Mouse (Mus musculus) left cerebral cortex, adult 11 months (tissue): ENCODE measurements around the gene Gm3409.
"Not testable (repeated sequence)": the region's sequence is repeated elsewhere in the genome, so short reads cannot be mapped to it uniquely, and the experiment has no call there.

Experiments used
- DNase-seq: peaks from one replicate; pipeline ENCODE4 v3.0.0; 2022; ENCODE audit warnings: low spot score

Gm3409 gene

DNA sequence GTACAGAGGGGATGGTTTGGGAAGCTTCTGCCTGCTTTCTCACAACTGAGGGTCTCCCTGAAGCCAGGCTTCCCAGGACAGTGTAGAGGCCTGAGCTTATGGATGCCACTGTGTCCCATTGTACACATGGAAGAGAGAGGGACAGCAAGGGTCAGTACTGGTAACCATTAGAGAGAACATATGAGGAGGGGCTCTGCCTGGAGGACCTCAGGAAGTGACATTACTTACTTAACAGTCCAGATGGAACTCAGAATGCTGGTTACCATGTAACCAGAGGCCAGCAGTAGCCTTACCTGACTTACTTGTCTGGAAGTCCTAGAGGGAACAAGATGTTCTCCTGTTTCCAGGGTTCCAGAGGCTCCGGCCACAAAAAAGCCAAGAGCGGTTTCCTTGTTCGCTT lies at the start of gene Gm3409:
Gene Gm3409 (plus strand): TSS at position 301 of the 400 bp plus-strand sequence.
- DNase-seq: not testable (repeated sequence)

- not testable (repeated sequence) for DNase-seq
Observed at GRCm38 (mm10) chr5:146488959-146489358, 48.5 kb upstream of the Gm3409 start.

GRCm38 (mm10) chr5:146491063-146491462 lies 46.4 kb upstream of the Gm3409 start, which contains the start of gene Gm6370:
Gene Gm6370, plus strand, starts transcription at chr5:146491363.
- not testable (repeated sequence) for DNase-seq

GRCm38 (mm10) chr5:146502099-146502498 lies 35.3 kb upstream of the Gm3409 start, which contains the start of gene 4930449I24Rik:
Gene 4930449I24Rik, plus strand, starts transcription at chr5:146502399.
- DNase-seq: not testable (repeated sequence)

GRCm38 (mm10) chr5:146513823-146514222 lies 23.6 kb upstream of the Gm3409 start, which contains the start of gene Gm3402:
Gene Gm3402, plus strand, starts transcription at chr5:146514123.
- not testable (repeated sequence) for DNase-seq

DNA sequence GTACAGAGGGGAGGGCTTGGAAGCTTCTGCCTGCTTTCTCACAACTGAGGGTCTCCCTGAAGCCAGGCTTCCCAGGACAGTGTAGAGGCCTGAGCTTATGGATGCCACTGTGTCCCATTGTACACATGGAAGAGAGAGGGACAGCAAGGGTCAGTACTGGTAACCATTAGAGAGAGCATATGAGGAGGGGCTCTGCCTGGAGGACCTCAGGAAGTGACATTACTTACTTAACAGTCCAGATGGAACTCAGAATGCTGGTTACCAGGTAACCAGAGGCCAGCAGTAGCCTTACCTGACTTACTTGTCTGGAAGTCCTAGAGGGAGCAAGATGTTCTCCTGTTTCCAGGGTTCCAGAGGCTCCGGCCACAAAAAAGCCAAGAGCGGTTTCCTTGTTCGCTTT lies 11.9 kb upstream of the Gm3409 start, which contains the start of gene Gm3404:
Gene Gm3404 (plus strand): TSS at position 301 of the 400 bp plus-strand sequence.
- not testable (repeated sequence) for DNase-seq

DNA sequence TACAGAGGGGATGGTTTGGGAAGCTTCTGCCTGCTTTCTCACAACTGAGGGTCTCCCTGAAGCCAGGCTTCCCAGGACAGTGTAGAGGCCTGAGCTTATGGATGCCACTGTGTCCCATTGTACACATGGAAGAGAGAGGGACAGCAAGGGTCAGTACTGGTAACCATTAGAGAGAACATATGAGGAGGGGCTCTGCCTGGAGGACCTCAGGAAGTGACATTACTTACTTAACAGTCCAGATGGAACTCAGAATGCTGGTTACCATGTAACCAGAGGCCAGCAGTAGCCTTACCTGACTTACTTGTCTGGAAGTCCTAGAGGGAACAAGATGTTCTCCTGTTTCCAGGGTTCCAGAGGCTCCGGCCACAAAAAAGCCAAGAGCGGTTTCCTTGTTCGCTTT lies 18.4 kb downstream of the Gm3409 start, which contains the start of gene Gm3415:
Gene Gm3415 (plus strand): TSS at position 301 of the 400 bp plus-strand sequence.
- DNase-seq: not testable (repeated sequence)

GRCm38 (mm10) chr5:146564259-146564658 lies 26.8 kb downstream of the Gm3409 start:
- no peak for DNase-seq

GRCm38 (mm10) chr5:146567054-146567453 lies 29.6 kb downstream of the Gm3409 start:
- no peak for DNase-seq

DNA sequence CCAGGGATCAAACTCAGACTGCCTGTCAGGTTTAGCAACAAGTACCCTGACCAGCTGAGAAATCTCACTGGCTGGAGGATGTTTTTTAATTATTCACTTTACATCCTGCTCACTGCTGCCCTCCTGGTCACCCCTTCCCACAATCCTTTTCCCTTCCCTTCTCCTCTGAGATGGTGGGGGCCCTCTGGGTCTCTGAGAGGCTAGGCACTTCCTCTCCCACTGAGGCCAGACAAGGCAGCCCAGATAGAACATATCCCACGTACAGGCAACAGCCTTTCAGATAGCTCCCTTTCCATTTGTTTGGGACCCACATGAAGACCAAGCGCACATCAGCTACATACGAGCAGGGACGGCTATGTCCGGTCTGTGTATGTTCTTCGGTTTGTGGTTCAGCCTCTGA lies 32.7 kb downstream of the Gm3409 start:
- DNase-seq: not testable (repeated sequence)

DNA sequence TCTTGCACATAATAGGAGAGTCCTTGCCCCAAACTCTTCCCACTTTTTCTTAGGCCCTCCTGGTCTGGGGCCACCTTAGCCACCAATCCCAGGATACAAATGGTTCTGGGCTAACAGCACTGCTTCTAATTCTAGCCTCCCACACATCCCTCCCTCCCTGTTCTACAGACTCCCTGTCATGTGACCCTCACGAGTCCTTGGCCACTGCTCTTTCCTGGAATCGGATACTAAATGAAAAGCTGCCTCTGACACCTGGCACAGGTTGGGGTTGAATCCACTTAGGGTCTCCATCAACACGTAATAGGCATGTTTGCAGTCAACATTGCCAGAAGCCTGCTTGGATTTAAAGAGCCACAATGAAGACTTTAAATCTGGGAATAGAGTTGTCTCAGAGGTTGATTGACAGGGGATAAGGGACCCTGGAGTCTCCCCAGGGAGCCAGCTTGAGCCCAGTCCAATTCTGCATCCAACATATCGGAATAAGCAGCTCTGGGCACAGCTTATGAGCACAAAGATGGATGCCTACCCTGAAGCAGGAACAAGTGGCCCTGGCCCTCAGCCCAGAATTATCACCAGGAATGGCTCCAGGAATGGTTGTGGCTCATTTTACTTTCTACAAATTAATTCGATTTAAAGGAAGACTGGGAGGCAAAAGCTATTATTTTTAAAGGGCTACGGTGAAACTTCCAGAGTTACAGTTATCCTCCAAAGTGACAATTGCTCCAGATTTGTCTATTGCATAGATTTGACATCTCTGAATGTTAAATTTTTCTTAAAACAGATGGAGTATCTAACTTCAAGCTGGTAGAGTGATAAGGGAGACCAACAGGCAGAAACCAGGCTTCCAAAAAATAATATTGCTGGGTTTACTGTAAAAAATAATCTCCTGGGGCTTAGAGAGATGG lies 34.6 kb downstream of the Gm3409 start:
- DNase-seq: not testable (repeated sequence)

DNA sequence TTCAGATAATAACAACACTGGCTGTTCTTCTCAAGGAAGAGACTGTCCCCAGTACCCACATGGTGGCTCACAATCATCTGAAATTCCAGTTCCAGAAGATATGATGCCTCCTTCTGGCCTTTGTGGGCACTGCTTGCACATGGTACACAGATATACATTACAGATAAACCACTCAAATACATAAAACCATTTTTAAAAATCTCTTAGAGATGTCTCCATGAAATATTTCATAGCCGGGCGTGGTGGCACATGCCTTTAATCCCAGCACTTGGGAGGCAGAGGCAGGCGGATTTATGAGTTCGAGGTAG lies 35.2 kb downstream of the Gm3409 start:
- not testable (repeated sequence) for DNase-seq

DNA sequence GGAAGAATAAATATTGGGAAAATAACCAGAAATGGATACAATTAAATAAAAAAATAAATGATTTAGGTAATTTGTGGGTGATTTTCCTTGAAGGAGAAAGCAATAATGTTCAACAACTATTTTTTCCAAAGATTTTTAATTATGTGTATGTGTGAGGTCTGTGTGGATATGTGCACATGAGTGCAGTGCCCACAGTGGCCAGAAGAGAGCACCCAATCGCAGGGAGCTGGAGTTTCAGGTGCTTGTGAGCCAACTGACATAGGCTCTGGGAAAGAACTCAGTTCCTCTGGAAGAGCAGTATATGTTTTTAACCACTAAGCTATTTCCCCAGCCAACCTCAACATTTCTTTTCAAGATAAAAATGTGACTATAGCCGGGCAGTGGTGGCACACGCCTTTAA lies 39.2 kb downstream of the Gm3409 start:
- DNase-seq: no peak

- no peak for DNase-seq
Observed at GRCm38 (mm10) chr5:146584156-146584477, 46.7 kb downstream of the Gm3409 start.

DNA sequence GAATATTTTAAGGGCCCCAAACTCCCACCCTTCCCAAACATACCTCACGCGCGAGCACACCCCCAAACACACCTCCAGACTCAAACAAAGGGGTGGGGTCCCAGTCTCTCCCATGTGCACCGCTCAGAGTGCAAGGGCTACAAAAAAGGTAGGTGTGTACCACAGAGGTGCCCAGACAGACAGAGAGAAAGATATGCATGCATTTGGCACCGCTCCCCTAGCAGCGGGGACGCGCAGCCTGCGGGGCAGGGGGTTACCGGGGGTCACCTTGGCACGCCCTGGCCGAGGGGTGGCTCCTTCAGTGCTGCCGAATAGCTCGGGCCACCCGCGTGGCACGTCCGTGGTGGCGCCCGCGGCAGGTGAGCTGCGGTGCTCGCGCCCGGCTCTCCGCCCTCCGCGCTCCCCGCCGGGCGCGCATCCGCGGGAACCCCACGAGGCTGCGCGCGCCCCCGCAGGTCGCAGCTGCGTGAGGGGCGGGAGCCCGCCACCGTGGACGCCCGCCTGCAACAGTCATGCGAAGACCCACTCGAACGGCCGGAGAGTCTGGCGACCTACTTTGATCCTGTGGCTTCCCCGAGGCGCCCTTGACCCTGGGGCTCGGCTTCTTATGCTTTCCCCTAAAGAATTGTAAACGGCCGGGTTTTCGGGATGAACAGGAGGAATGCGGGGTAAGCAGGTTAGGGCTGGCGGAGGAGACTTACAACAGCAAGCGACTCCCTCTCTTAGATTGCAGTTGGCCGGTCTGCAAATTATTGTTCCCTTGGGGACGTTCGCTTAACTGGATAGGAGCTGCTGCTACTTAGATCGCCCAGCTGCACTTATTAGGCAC lies 47.2 kb downstream of the Gm3409 start, which contains the start of gene Gpr12:
Gene Gpr12 (minus strand): TSS at position 762 of the 829 bp plus-strand sequence.
- DNase-seq: no peak

GRCm38 (mm10) chr5:146585307-146585651 lies 47.8 kb downstream of the Gm3409 start:
- no peak for DNase-seq

DNA sequence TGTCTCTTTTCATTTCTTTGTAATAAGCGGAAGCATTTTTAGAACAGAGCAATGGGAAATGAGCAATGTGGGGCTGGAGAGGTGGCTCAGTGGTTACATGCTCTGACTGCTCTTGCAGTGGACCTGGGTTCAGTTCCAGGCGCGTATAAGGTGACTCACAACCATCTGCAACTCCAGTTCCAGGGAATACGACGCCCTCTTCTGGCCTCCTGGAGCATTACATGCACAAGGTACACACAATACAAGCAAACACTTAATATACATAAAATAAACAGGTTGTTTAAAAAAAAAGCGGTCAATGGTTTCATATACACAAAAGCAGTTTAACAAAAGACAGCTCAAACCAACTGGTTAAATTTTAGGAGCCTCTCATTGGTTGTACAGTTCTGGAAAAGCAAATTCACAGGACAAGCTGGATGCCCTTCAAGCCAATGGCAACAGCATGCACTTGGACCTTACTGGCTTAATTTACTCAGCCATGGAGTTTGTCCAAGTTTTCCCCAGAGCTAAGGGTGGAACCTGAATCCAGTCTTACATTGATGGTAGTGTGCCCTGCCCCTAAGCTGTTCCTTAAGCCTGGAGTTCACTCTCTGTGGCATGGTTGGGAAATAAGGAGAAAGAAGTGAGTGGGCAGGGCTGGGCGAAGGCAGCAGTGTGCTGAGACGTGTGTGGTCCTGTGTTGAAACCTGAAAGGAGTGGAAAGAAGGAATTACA lies 49.1 kb downstream of the Gm3409 start:
- DNase-seq: no peak
